26 mouse cellular contexts compared by ENCODE assay signal in the genomic region with DNA sequence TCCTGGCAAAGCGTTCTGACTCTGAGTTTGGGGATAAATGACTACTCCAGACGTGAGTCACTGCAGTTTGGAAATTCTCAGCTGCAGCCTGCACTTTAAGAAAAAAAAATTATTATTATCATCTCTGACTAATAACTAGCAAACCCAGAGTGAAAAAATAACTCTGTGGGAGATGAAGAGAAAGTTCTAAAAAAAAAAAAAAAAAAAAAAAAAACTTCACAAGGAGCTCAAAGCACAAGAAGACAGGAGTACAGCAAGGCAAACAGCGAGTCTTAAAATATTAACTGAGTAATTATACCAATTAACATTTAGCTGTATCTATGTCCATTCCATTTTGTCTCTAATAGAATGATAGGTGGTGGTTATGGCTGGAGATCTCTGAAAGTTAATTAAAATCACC. TPM values are rescaled to one million over a fixed set of nuclear protein-coding genes. Genes with fewer than 3 reads are reported as not detected.
"Had no signal": no experiment of that assay in that cellular context is flagged by ENCODE, and none has a peak within 500 bp of the region (broad histone marks: within the 10 kb centered on the region; RNA-seq: fewer than 3 reads in every experiment).

No protein-coding gene starts in this region.

- H3K9me3 ChIP-seq: heart, embryonic 10.5 days; heart, embryonic 12.5 days; hindbrain, embryonic 13.5 days; hindbrain, embryonic 15.5 days; kidney, embryonic 15.5 days; limb, embryonic 13.5 days; limb, embryonic 15.5 days; liver, embryonic 12.5 days had no signal

- H3K4me3 ChIP-seq: gastrocnemius, adult 2 months; heart, embryonic 10.5 days; heart, embryonic 12.5 days; hindbrain, embryonic 13.5 days; hindbrain, embryonic 15.5 days; kidney, embryonic 15.5 days; limb, embryonic 13.5 days; limb, embryonic 15.5 days; liver, embryonic 12.5 days had no signal

- H3K4me2 ChIP-seq: heart, embryonic 12.5 days; hindbrain, embryonic 13.5 days; hindbrain, embryonic 15.5 days; kidney, embryonic 15.5 days; limb, embryonic 13.5 days; limb, embryonic 15.5 days; liver, embryonic 12.5 days had no signal

- H3K36me3 ChIP-seq: heart, embryonic 10.5 days; heart, embryonic 12.5 days; hindbrain, embryonic 13.5 days; hindbrain, embryonic 15.5 days; kidney, embryonic 15.5 days; limb, embryonic 13.5 days; limb, embryonic 15.5 days; liver, embryonic 12.5 days had no signal

- H3K27me3 ChIP-seq: heart, embryonic 12.5 days; hindbrain, embryonic 13.5 days; hindbrain, embryonic 15.5 days; kidney, embryonic 15.5 days; limb, embryonic 13.5 days; limb, embryonic 15.5 days; liver, embryonic 12.5 days had no signal

- ATAC-seq: hindbrain, postnatal 0 days; intestine, embryonic 16.5 days; liver, embryonic 12.5 days had no signal

- H3K4me1 ChIP-seq: heart, embryonic 10.5 days; heart, embryonic 12.5 days; hindbrain, embryonic 15.5 days; kidney, embryonic 15.5 days; limb, embryonic 13.5 days; limb, embryonic 15.5 days; liver, embryonic 12.5 days had no signal

- DNase-seq: gastrocnemius, adult 2 months; gastrocnemius, postnatal 10 days; gastrocnemius, postnatal 25 days; heart, adult 18-20 months; heart, postnatal 10 days; kidney, adult 11 months; kidney, adult 2 months; kidney, adult 9 months; kidney, postnatal 14 days; kidney, postnatal 36 days; layer of hippocampus, adult 9-11 months; layer of hippocampus, postnatal 36 days; left cerebral cortex, postnatal 4 days had no signal

- H3K27ac ChIP-seq: gastrocnemius, adult 2 months; heart, embryonic 10.5 days; hindbrain, embryonic 13.5 days; hindbrain, embryonic 15.5 days; hindbrain, postnatal 0 days; kidney, embryonic 15.5 days; kidney, postnatal 0 days; limb, embryonic 13.5 days; limb, embryonic 15.5 days; liver, embryonic 12.5 days; liver, embryonic 14.5 days had no signal

- H3K9ac ChIP-seq: heart, embryonic 12.5 days; hindbrain, embryonic 13.5 days; hindbrain, embryonic 15.5 days; kidney, embryonic 15.5 days; limb, embryonic 13.5 days; limb, embryonic 15.5 days; liver, embryonic 12.5 days; liver, embryonic 14.5 days had no signal

RNA-seq across cellular contexts. Expression of gene Egr2, which starts 11.1 kb away (rescaled TPM):
- polyA plus RNA-seq: intestine, embryonic 14.5 days had no signal
